Mouse (Mus musculus): ENCODE measurements around the gene Fam43a.

- peak; percentile 93 for TF ChIP-seq SIN3A (IDR thresholded peaks at IDR 0.05; ENCODE audit: low read length)
- peak; percentile 18; the same call in 1 of the 2 replicates for TF ChIP-seq POLR2A (IDR thresholded peaks at IDR 0.05; ENCODE audit: low read depth, low read length)
- peak; percentile 96 to 99 for TF ChIP-seq CTCF (conservative IDR thresholded peaks at IDR 0.05 in 1 of 2, IDR thresholded peaks at IDR 0.05 in 1 of 2; ENCODE audit: low read depth in 2 of 2, low read length in 2 of 2)
- TF ChIP-seq MEF2A (IDR thresholded peaks at IDR 0.05; ENCODE audit: borderline replicate concordance, low read depth, low read length), result peak; percentile 68
- TF ChIP-seq MYC (IDR thresholded peaks at IDR 0.05; ENCODE audit: low read depth, low read length), result peak; percentile 74; the same call in 1 of the 2 replicates
- TF ChIP-seq USF1 (IDR thresholded peaks at IDR 0.05; ENCODE audit: low read depth, low read length), result no peak
Measured at GRCm38 (mm10) chr16:30596959-30597681, 2.4 kb upstream of the Fam43a start.

Measured in CH12.LX (cell line).